Mouse (Mus musculus): Measurements from ENCODE around the gene Slc9a5. TPM values are rescaled to one million over a fixed set of nuclear protein-coding genes. Genes with fewer than 3 reads are reported as not detected.

The Slc9a5 gene
- 1.9 and 2.0 TPM in 2 replicates for polyA plus RNA-seq (2015; fragmentation: Nextera tagmentation; extraction: Ambion mirVana)

DNA sequence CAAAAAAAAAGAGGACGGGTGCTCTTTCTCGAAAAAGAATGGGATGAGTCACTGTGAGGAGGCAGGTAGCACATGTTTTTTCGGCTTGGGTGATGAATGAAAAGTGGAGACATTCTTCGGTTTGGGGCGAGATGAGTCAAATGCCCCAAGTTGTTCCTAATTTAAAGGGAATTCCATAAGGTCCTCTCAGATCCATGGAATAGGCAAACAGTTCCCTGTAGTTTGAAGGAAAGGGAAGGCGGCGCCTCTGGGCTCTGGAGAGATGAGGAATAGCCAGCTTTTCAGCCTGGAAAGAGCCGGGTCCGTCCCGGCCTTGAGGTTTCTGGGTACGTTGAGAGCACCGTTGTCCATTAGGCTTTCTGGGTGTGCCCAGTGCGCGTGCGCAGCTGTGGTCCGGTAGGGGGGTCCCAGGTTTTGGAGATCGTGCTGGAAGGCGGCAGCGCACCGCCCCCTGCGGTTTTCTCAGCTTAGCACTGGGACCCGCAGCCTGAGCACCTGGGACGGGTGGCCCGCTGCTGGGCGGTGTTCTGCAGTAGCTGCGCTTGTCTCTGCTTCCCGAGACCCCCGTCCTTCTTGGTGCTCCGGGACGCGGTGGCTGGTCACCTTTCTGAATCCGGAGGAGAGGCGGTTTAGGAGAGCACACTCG, at the start of gene Slc9a5:
Gene Slc9a5, plus strand, starts transcription at position 394 of the 646 bp plus-strand sequence.
- Histone ChIP-seq H3K27ac (peak within 1 kb of the TSS; percentile 88), H3K4me1 (peaks cover 34% of the 10 kb centered on the region)
- WGBS: under 1% methylated on average over 34 of the region's 34 CpGs

DNA sequence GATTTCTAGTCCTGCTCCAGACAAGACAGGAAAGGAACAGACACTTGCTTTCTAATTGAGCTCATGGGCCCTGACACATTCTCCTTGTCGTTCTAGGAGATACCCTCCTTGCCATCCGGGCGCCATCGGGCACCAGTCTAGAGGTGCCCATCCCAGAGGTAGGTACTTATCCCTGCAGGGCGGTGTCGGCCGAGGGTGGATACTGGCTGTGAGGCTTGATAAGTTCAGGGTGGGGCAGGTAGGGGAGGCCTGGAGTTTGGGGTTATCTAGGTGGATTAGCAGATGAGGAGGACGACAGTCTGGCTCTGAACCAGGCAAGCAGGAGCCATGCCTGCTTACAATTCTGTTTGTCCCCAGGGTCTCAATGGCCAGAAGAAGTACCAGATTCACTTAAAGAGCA, 48.7 kb upstream of the Slc9a5 start:
- H3K4me3 ChIP-seq (replicated peaks): no peak overlapping the region
- peak; percentile 87; the same call in 1 of the 2 replicates for ATAC-seq (ENCODE audit: insufficient read depth, low FRiP score, low read depth)
- no peak overlapping the region for H3K4me2 ChIP-seq
- no peak overlapping the region for H3K9ac ChIP-seq
- no peak overlapping the region for H3K27ac ChIP-seq
- peaks cover 30% of the 10 kb centered on the region for H3K36me3 ChIP-seq
- WGBS: 85% methylated on average over 8 of the region's 8 CpGs
- no peaks in the 10 kb centered on the region for H3K27me3 ChIP-seq (replicated peaks)
- H3K9me3 ChIP-seq: no peaks in the 10 kb centered on the region
- H3K4me1 ChIP-seq: peaks cover 30% of the 10 kb centered on the region

More for the DNA sequence above, at the start of gene Slc9a5:
- H3K9me3 ChIP-seq: no peaks in the 10 kb centered on the region
- H3K4me2 ChIP-seq: peak within 1 kb of the TSS; percentile 96
- H3K27me3 ChIP-seq (replicated peaks): 0 out of 2 replicates have a peak, but pooled peaks cover 5% of the 10 kb centered on the region
- no peaks in the 10 kb centered on the region for H3K36me3 ChIP-seq
- H3K4me3 ChIP-seq (replicated peaks): peak within 1 kb of the TSS; percentile 77
- peak within 1 kb of the TSS; percentile 52 for H3K9ac ChIP-seq
- ATAC-seq (ENCODE audit: insufficient read depth, low FRiP score, low read depth): no peak

DNA sequence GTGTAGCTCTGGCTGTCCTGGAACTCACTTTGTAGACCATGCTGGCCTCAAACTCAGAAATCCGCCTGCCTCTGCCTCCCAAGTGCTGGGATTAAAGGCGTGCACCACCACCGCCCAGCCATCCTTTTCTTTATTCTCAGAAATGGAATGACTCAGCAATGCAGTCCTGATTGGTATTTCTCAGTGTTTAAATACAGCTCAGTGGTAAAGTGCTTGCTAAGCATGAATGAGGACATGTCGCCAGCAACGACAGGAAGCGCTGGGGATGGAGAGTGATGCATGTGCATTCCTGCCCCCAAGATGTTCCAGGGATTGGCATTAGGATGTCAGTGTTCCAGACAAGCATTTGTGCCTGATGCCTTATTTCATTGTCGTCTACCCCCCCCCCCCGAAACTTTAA, 45.2 kb upstream of the Slc9a5 start:
- no peak overlapping the region for H3K9ac ChIP-seq
- no peak overlapping the region for H3K4me2 ChIP-seq
- no peak for ATAC-seq (ENCODE audit: insufficient read depth, low FRiP score, low read depth)
- no peak overlapping the region for H3K4me3 ChIP-seq (replicated peaks)
- no peaks in the 10 kb centered on the region for H3K27me3 ChIP-seq (replicated peaks)
- peaks cover 33% of the 10 kb centered on the region for H3K36me3 ChIP-seq
- WGBS: 82% methylated on average over 8 of the region's 8 CpGs
- H3K27ac ChIP-seq: no peak overlapping the region
- H3K9me3 ChIP-seq: no peaks in the 10 kb centered on the region
- peaks cover 29% of the 10 kb centered on the region for H3K4me1 ChIP-seq

DNA sequence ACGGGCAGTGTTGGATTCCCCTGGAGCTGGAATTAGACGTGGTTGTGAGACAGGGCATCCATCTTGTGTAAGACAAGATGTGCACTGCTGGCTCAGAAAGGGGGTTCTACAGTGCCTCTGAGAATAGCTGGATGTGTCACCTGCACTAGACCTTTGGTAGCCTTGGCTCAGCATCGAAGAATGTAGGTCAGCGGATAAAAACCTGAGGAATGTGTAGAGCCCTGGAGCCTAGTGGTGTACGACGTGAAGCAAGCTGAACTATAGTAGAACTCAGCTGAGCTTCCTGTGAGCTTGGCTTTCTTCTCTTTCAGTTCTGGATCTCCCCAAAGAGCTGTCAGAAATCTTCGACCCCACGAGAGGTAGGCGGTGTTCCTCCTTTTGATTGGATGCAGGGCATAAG, 44.8 kb upstream of the Slc9a5 start:
- WGBS: 75% methylated on average over 9 of the region's 9 CpGs
- H3K9ac ChIP-seq: no peak overlapping the region
- H3K27ac ChIP-seq: 0 out of 2 replicates have a peak overlapping the region, but pooled peaks have one; percentile 89
- H3K36me3 ChIP-seq: peaks cover 37% of the 10 kb centered on the region
- no peak for ATAC-seq (ENCODE audit: insufficient read depth, low FRiP score, low read depth)
- H3K9me3 ChIP-seq: no peaks in the 10 kb centered on the region
- peaks cover 24% of the 10 kb centered on the region for H3K4me1 ChIP-seq
- no peak overlapping the region for H3K4me3 ChIP-seq (replicated peaks)
- no peaks in the 10 kb centered on the region for H3K27me3 ChIP-seq (replicated peaks)
- no peak overlapping the region for H3K4me2 ChIP-seq

DNA sequence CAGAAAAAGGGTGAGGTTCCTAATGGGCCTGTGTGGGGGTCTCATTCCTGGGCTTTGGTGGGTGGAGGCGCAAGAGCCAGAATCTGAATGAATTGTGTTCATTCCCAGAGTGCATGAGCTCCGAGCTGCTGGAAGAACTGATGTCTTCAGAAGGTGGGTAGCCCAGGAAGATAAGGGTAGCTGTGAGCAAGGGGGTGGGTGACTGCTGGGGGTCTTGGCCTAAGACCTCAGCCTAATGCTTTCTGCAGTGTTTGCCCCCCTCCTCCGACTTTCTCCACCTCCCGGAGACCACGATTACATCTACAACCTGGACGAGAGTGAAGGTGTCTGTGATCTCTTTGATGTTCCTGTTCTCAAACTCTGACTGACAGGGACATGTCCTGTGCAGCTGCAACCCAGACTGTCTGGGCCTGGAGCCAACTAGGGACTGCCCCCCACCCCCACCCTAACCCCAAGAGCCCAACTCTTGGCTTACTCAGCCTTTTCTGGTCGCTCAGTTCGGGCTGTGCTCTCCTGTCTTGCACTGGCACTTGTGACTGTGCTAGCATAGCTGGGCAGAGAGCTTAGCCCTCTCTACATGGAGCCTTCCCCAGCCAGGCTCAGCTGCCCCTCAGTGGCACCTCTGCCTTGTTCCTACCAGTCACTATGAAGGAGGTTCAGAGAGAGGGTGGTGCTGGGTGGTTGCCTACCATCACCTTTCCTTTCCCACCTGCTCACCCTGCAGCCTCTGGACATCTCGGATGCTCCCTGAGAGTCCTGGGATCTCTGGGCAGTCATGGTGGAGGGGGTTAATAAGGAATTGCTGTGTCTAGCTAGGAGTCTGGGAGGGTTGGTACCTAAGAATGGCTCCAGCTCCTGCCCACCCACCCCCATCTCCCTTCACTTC, 44.1 kb upstream of the Slc9a5 start:
- H3K4me2 ChIP-seq: no peak overlapping the region
- 58% methylated on average over 9 of the region's 9 CpGs for WGBS
- H3K9me3 ChIP-seq: no peaks in the 10 kb centered on the region
- H3K4me3 ChIP-seq (replicated peaks): no peak overlapping the region
- peaks cover 39% of the 10 kb centered on the region for H3K36me3 ChIP-seq
- H3K4me1 ChIP-seq: peaks cover 21% of the 10 kb centered on the region
- no peak overlapping the region for H3K9ac ChIP-seq
- peak overlapping the region; percentile 89; the same call in 1 of the 2 replicates for H3K27ac ChIP-seq
- ATAC-seq (ENCODE audit: insufficient read depth, low FRiP score, low read depth): no peak
- H3K27me3 ChIP-seq (replicated peaks): no peaks in the 10 kb centered on the region

DNA sequence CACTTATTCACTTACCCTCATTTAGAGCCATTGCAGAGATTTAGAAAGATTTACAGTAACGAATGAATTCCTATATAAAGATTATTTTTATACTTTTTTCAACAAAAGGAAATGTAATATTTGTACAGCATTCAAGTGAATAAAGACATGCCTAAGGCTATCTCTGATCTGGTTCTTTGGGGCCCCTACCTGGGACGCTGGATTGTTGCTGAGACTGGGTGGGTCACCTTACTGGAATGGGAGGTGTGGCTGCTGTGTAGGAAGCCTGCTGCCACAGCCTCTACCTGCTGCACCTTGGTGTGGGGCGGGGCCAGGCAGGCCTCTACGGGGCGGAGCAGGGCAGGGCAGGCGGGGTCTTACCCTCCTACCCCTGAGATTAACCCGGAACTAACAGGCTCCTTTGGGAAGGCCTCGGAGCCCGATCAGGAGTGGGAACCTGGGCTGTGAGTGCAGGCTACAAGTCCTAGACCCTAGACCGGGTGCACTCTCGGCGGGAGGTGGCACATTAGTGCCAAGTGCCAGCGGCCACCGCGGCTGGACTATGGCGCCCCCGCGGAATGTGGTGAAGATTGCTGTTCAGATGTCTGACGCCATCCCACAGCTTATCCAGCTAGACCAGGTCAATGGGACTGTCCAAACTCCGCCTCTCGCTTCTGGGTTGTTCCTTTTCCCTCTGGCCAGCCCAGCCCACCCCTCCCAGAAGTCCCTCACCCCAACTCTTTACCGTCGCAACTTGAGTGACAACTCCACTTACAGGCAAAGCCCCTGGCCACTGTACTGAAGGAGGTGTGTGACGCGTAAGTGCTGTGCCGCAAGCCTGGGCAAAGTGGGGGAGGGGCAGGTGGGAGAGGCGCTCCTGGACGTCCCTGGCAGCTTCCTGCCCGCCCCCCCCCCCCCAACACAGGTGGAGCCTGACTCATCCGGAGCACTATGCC, 43.2 kb upstream of the Slc9a5 start, which contains the start of gene Elmo3:
Gene Elmo3, plus strand, starts transcription at position 391 of the 935 bp plus-strand sequence.
- peaks cover 17% of the 10 kb centered on the region for H3K4me1 ChIP-seq
- H3K27ac ChIP-seq: peak within 1 kb of the TSS; percentile 89
- peaks cover 31% of the 10 kb centered on the region for H3K36me3 ChIP-seq
- WGBS: 5% methylated on average over 29 of the region's 30 CpGs
- H3K4me2 ChIP-seq: peak within 1 kb of the TSS; percentile 74
- H3K27me3 ChIP-seq (replicated peaks): no peaks in the 10 kb centered on the region
- no peaks in the 10 kb centered on the region for H3K9me3 ChIP-seq
- ATAC-seq (ENCODE audit: insufficient read depth, low FRiP score, low read depth): peak; percentile 93
- peak within 1 kb of the TSS; percentile 43 for H3K4me3 ChIP-seq (replicated peaks)
- peak within 1 kb of the TSS; percentile 10; the same call in 1 of the 2 replicates for H3K9ac ChIP-seq

DNA sequence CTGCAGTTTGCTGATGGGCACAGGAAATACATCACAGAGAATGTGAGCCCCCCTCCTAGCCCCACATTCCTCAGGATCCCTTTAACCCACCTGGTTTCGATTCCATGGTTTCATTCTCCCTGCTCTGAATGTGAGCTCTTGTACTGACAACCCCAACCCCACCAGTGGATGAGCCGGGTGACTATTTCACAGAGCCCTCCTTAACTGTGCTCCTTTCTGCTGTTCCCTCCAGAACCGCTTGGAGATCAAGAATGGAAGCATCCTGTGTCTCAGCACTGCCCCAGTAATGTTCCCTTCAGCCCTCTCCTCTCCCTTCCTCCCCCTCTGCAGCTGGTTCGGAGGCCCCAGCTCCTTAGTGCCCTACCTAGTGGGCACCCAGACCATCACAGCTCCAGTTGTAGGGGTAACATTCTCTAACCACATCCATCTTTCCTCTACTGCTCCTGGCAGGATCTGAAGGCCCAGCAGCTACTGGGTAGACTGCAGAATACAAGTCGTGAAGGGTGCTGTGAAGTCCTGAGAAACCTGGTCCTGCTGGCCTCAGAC, 42.4 kb upstream of the Slc9a5 start:
- peak overlapping the region; percentile 43 for H3K4me3 ChIP-seq (replicated peaks)
- WGBS: 35% methylated on average over 5 of the region's 5 CpGs
- H3K9me3 ChIP-seq: no peaks in the 10 kb centered on the region
- H3K9ac ChIP-seq: no peak overlapping the region
- no peak for ATAC-seq (ENCODE audit: insufficient read depth, low FRiP score, low read depth)
- H3K27me3 ChIP-seq (replicated peaks): no peaks in the 10 kb centered on the region
- peaks cover 25% of the 10 kb centered on the region for H3K36me3 ChIP-seq
- peak overlapping the region; percentile 89; the same call in 1 of the 2 replicates for H3K27ac ChIP-seq
- H3K4me1 ChIP-seq: peaks cover 17% of the 10 kb centered on the region
- H3K4me2 ChIP-seq: peak overlapping the region; percentile 74

DNA sequence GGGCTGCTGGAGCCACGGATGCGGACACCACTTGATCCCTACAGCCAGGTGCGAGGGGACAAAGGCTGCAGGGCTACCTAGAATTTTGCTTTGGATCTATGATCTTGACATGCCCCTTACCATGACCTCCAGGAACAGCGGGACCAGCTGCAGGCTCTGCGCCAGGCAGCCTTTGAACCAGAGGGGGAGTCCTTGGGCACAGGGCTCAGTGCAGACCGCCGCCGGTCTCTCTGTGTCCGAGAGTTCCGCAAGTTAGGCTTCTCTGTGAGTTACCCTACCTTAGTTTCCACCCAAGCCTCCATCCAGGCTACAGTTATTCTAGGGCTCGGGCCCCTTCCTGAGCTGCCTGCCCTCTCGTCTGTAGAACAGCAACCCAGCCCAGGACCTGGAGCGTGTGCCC, 41.0 kb upstream of the Slc9a5 start:
- H3K9me3 ChIP-seq: no peaks in the 10 kb centered on the region
- 94% methylated on average over 13 of the region's 13 CpGs for WGBS
- no peak for ATAC-seq (ENCODE audit: insufficient read depth, low FRiP score, low read depth)
- no peak overlapping the region for H3K9ac ChIP-seq
- peaks cover 32% of the 10 kb centered on the region for H3K36me3 ChIP-seq
- no peak overlapping the region for H3K4me3 ChIP-seq (replicated peaks)
- H3K4me1 ChIP-seq: peaks cover 17% of the 10 kb centered on the region
- no peaks in the 10 kb centered on the region for H3K27me3 ChIP-seq (replicated peaks)
- no peak overlapping the region for H3K27ac ChIP-seq
- H3K4me2 ChIP-seq: no peak overlapping the region

DNA sequence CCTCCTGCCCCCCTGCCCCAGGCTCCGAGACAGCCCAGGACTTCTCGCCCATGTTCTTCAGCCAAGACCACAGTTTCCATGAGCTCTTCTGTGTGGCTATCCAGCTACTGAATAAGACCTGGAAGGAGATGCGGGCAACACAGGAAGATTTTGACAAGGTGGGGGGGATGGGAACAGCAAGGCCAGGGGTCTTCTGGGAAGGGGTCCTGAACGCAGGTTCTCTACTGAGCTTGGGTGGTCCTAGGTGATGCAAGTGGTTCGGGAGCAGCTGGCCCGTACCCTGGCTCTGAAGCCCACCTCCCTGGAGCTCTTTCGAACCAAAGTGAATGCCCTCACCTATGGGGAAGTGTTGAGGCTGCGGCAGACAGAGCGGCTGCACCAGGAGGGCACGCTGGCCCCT, 40.2 kb upstream of the Slc9a5 start:
- 91% methylated on average over 10 of the region's 10 CpGs for WGBS

DNA sequence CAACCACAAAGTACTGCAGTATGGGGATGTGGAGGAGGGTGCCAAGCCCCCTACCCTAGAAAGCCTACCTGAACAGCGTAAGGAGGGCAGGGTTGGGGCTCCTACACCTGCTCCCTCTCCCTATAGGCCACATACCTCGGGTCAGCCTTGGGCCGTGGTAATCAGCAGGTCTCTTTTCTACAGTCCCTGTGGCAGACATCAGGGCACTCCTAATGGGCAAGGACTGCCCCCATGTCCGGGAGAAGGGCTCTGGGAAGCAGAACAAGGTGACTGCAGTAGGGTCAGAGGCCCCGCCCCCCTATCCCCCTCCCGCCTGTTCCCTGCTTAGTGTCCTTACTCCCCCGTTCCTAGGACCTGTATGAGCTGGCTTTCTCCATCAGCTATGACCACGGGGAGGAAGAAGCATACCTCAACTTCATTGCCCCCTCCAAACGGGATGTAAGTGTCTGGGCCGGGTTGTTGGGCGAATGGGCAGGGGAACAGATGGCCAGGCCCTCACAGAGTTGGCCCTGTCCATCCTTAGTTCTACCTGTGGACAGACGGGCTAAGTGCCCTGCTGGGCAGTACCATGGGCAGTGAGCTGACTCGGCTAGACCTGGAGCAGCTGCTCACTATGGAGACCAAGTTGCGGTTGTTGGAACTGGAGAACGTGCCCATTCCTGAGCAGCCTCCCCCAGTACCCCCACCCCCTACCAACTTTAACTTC, 39.3 kb upstream of the Slc9a5 start:
- H3K4me2 ChIP-seq: no peak overlapping the region
- H3K27ac ChIP-seq: no peak overlapping the region
- H3K9ac ChIP-seq: no peak overlapping the region
- H3K36me3 ChIP-seq: peaks cover 35% of the 10 kb centered on the region
- no peaks in the 10 kb centered on the region for H3K9me3 ChIP-seq
- ATAC-seq (ENCODE audit: insufficient read depth, low FRiP score, low read depth): no peak
- H3K4me1 ChIP-seq: peaks cover 14% of the 10 kb centered on the region
- H3K27me3 ChIP-seq (replicated peaks): no peaks in the 10 kb centered on the region
- no peak overlapping the region for H3K4me3 ChIP-seq (replicated peaks)
- WGBS: 83% methylated on average over 15 of the region's 15 CpGs

More for the DNA sequence above, 40.2 kb upstream of the Slc9a5 start:
- Histone ChIP-seq H3K36me3 (peaks cover 34% of the 10 kb centered on the region), H3K27me3 (replicated peaks) (no peaks in the 10 kb centered on the region), H3K9me3 (no peaks in the 10 kb centered on the region), H3K27ac (no peak overlapping the region), H3K4me2 (no peak overlapping the region), H3K9ac (no peak overlapping the region), H3K4me3 (replicated peaks) (no peak overlapping the region), H3K4me1 (peaks cover 17% of the 10 kb centered on the region)
- no peak for ATAC-seq (ENCODE audit: insufficient read depth, low FRiP score, low read depth)

All from stomach, embryonic 15.5 days (tissue).